Mouse (Mus musculus): ENCODE data around the gene Nsun4. TPM values are rescaled to one million over a fixed set of nuclear protein-coding genes. Genes with fewer than 3 reads are reported as not detected.

Gene Nsun4
- polyA plus RNA-seq, 1 experiment from 2014 or later: 19.5 TPM

GRCm38 (mm10) chr4:116075631-116076368 is 22.1 kb upstream of the Nsun4 start:
- H3K4me3 ChIP-seq (ENCODE audit: low read depth, low read length): peak overlapping the region; percentile 98
- H3K27ac ChIP-seq (ENCODE audit: low read depth, low read length): peak overlapping the region; percentile 94
- peaks cover 20% of the 10 kb centered on the region for H3K4me1 ChIP-seq (replicated peaks; ENCODE audit: control insufficient read depth, insufficient read depth, low read length)
- peak overlapping the region; percentile 90 for H3K4me2 ChIP-seq
- H3K9me3 ChIP-seq (ENCODE audit: control insufficient read depth, low read length): no peaks in the 10 kb centered on the region
- H3K9ac ChIP-seq (ENCODE audit: low read depth, low read length): peak overlapping the region; percentile 99
- ATAC-seq (replicated peaks; ENCODE audit: low FRiP score) (peak; percentile 60), DNase-seq (ENCODE audit: low spot score) (peak; percentile 84)
- H3K27me3 ChIP-seq (replicated peaks; ENCODE audit: control insufficient read depth, insufficient read depth, low read length): no peaks in the 10 kb centered on the region
- H3K36me3 ChIP-seq (ENCODE audit: control insufficient read depth, insufficient read depth, low read length): peaks cover 8% of the 10 kb centered on the region; the same call in 1 of the 2 replicates
- WGBS: under 1% methylated on average over 77 of the region's 77 CpGs

- under 1% methylated on average over 55 of the region's 55 CpGs for WGBS
- peak; percentile 90 for ATAC-seq (replicated peaks; ENCODE audit: low FRiP score)
- H3K36me3 ChIP-seq (ENCODE audit: control insufficient read depth, insufficient read depth, low read length): peaks cover 7% of the 10 kb centered on the region
- peak within 1 kb of the TSS; percentile 99 for H3K9ac ChIP-seq (ENCODE audit: low read depth, low read length)
- H3K9me3 ChIP-seq (ENCODE audit: control insufficient read depth, low read length): no peaks in the 10 kb centered on the region
- H3K27me3 ChIP-seq (replicated peaks; ENCODE audit: control insufficient read depth, insufficient read depth, low read length): no peaks in the 10 kb centered on the region
- peak; percentile 95 for DNase-seq (ENCODE audit: low spot score)
- peaks cover 20% of the 10 kb centered on the region for H3K4me1 ChIP-seq (replicated peaks; ENCODE audit: control insufficient read depth, insufficient read depth, low read length)
- peak within 1 kb of the TSS; percentile 90 for H3K4me2 ChIP-seq
- H3K4me3 ChIP-seq (ENCODE audit: low read depth, low read length): peak within 1 kb of the TSS; percentile 98
- H3K27ac ChIP-seq (ENCODE audit: low read depth, low read length): peak within 1 kb of the TSS; percentile 94
Observed at GRCm38 (mm10) chr4:116074861-116075620, 21.4 kb upstream of the Nsun4 start, which contains the start of the genes Uqcrh and Lrrc41. Uqcrh (minus strand) TSS chr4:116075071. Lrrc41 (plus strand) TSS chr4:116075269.

DNA sequence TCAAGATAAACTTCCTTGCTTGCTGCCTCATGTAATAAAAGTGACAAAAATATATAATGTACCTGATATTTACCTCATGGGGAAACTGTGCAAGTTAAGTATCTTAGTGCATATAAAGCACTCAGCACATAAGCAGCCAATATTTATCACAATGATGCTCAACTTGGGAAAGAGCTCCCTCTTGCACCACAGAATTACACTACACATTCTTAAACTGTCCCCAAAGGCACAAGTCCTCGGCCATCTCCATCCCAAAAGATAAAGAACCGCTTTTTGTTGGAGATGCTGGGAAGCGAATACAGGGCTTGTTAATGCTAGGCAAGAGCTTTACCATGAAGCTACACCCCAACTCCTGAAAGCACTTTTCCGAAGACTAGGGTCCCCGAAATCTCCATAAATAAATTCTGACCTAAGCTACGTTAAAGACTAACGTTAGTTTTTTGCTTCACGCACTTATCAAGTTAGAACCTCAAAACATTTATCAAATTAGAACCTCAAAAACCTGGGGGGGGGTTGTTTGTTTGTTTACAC is 20.5 kb upstream of the Nsun4 start:
- peak overlapping the region; percentile 94 for H3K27ac ChIP-seq (ENCODE audit: low read depth, low read length)
- H3K4me1 ChIP-seq (replicated peaks; ENCODE audit: control insufficient read depth, insufficient read depth, low read length): peaks cover 20% of the 10 kb centered on the region
- peak overlapping the region; percentile 98 for H3K4me3 ChIP-seq (ENCODE audit: low read depth, low read length)
- peak overlapping the region; percentile 99 for H3K9ac ChIP-seq (ENCODE audit: low read depth, low read length)
- WGBS: 1% methylated on average over 8 of the region's 8 CpGs
- ATAC-seq (replicated peaks; ENCODE audit: low FRiP score) (no peak), DNase-seq (ENCODE audit: low spot score) (no peak)
- peaks cover 10% of the 10 kb centered on the region for H3K36me3 ChIP-seq (ENCODE audit: control insufficient read depth, insufficient read depth, low read length)
- H3K4me2 ChIP-seq: peak overlapping the region; percentile 90
- H3K27me3 ChIP-seq (replicated peaks; ENCODE audit: control insufficient read depth, insufficient read depth, low read length): no peaks in the 10 kb centered on the region
- no peaks in the 10 kb centered on the region for H3K9me3 ChIP-seq (ENCODE audit: control insufficient read depth, low read length)

DNA sequence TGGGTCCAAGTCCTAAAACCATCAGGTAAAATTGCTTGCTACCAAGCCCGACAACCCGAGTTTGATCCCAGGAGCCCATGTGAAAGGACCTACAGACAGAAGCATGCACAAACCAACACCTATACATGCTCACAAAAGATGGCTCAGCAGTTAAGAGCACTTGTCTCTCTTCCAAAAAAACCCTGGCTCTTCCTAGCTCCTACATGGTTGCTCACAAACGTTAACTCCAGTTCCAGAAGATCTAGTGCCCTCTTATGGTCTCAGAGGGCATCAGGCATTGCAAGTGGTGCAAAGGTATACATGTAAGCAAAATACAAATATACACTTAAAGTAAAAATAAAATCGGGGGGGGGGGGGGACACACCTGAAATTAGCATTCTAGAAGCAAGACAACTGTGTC is 19.5 kb upstream of the Nsun4 start:
- WGBS: 54% methylated on average over 4 of the region's 4 CpGs
- Histone ChIP-seq H3K4me1 (replicated peaks; ENCODE audit: control insufficient read depth, insufficient read depth, low read length) (peaks cover 20% of the 10 kb centered on the region), H3K4me2 (peak overlapping the region; percentile 90), H3K36me3 (ENCODE audit: control insufficient read depth, insufficient read depth, low read length) (peaks cover 15% of the 10 kb centered on the region), H3K9me3 (ENCODE audit: control insufficient read depth, low read length) (no peaks in the 10 kb centered on the region), H3K27me3 (replicated peaks; ENCODE audit: control insufficient read depth, insufficient read depth, low read length) (no peaks in the 10 kb centered on the region), H3K27ac (ENCODE audit: low read depth, low read length) (no peak overlapping the region), H3K4me3 (ENCODE audit: low read depth, low read length) (peak overlapping the region; percentile 35), H3K9ac (ENCODE audit: low read depth, low read length) (no peak overlapping the region)
- ATAC-seq (replicated peaks; ENCODE audit: low FRiP score) (no peak), DNase-seq (ENCODE audit: low spot score) (no peak)

DNA sequence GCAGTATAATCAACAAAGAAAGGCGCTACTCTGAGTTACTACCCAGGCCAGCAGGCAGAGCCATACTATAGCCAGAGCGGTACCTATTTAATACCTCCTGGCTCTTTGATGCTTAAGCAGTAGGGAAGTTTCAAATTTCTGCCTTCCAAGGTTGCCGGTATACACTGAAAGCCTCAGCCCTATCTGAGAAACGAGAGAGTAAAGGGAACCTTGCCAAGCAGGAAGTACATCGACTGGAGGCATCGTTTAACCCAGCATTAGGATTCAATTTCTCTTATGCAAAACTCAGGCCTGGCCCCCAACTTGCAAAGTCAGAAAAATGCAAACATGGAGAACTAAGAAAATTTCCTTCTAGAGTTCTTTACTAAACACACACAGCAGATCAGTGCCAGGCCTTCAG is 16.4 kb upstream of the Nsun4 start:
- H3K9me3 ChIP-seq (ENCODE audit: control insufficient read depth, low read length): no peaks in the 10 kb centered on the region
- H3K9ac ChIP-seq (ENCODE audit: low read depth, low read length): no peak overlapping the region
- DNase-seq (ENCODE audit: low spot score): no peak
- no peaks in the 10 kb centered on the region for H3K27me3 ChIP-seq (replicated peaks; ENCODE audit: control insufficient read depth, insufficient read depth, low read length)
- peaks cover 36% of the 10 kb centered on the region for H3K36me3 ChIP-seq (ENCODE audit: control insufficient read depth, insufficient read depth, low read length)
- H3K4me3 ChIP-seq (ENCODE audit: low read depth, low read length): no peak overlapping the region
- H3K27ac ChIP-seq (ENCODE audit: low read depth, low read length): no peak overlapping the region
- 82% methylated on average over 6 of the region's 6 CpGs for WGBS
- peaks cover 10% of the 10 kb centered on the region for H3K4me1 ChIP-seq (replicated peaks; ENCODE audit: control insufficient read depth, insufficient read depth, low read length)
- no peak overlapping the region for H3K4me2 ChIP-seq
- ATAC-seq (replicated peaks; ENCODE audit: low FRiP score): no peak

DNA sequence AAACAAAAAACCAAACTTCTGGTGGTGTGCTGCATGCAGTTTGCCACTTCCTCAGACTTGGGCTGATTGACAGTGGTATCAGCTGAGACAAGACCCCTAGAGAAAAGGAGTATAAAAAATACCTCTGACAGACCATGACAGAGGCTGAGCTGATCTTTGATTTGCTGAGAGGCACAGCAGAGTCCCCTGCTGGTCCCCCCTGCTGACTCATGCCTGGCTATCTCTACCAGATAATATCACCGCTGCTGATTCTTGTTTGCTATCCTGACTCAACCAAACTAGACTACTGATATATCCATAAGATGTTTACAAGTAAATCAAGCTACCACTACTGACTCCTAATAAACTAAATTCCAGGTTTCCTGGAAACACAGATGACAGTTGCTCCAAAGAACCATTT is 10.2 kb upstream of the Nsun4 start:
- no peaks in the 10 kb centered on the region for H3K27me3 ChIP-seq (replicated peaks; ENCODE audit: control insufficient read depth, insufficient read depth, low read length)
- H3K4me3 ChIP-seq (ENCODE audit: low read depth, low read length): no peak overlapping the region
- no peak for DNase-seq (ENCODE audit: low spot score)
- H3K4me2 ChIP-seq: no peak overlapping the region
- no peak overlapping the region for H3K27ac ChIP-seq (ENCODE audit: low read depth, low read length)
- no peak overlapping the region for H3K9ac ChIP-seq (ENCODE audit: low read depth, low read length)
- WGBS: 8% methylated on average over 1 of the region's 1 CpGs
- ATAC-seq (replicated peaks; ENCODE audit: low FRiP score): peak; percentile 55; the same call in 1 of the 2 replicates
- H3K4me1 ChIP-seq (replicated peaks; ENCODE audit: control insufficient read depth, insufficient read depth, low read length): peaks cover 3% of the 10 kb centered on the region; the same call in 1 of the 2 replicates
- peaks cover 25% of the 10 kb centered on the region for H3K36me3 ChIP-seq (ENCODE audit: control insufficient read depth, insufficient read depth, low read length)
- no peaks in the 10 kb centered on the region for H3K9me3 ChIP-seq (ENCODE audit: control insufficient read depth, low read length)

DNA sequence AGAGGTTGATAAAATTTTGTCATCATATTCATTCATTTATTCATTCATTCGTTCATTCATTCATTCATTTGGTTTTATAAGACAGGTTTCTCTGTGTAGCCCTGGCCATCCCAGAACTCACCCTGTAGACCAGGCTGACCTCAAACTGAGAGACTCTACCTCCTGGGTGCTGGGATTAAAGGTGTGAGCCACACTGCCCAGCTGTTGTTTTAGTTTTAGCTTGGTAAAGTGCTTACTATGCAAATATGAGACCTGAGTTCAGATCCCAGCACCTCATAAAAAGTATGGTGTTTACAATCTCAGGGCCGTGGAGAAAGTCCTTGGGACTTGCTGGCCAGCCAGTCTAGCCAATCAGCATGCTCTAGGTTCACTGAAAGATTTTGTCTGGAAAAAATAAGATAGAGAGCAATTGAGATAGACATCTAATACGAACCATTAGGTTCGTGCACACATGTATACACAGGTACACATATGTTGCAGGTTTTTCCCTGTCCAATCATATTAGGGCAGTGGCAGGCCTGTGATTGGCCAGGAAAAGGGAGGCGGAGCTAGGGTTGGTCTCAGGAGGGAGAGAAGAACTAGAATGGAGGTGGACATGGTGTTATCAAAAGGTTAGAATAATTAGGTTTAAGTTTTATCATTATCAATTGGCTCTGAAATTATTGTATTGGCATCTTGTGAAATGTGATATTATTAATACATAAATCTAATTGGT is 5.5 kb upstream of the Nsun4 start:
- Histone ChIP-seq H3K9me3 (ENCODE audit: control insufficient read depth, low read length) (no peaks in the 10 kb centered on the region), H3K27me3 (replicated peaks; ENCODE audit: control insufficient read depth, insufficient read depth, low read length) (no peaks in the 10 kb centered on the region), H3K4me3 (ENCODE audit: low read depth, low read length) (no peak overlapping the region), H3K4me2 (no peak overlapping the region), H3K9ac (ENCODE audit: low read depth, low read length) (no peak overlapping the region), H3K27ac (ENCODE audit: low read depth, low read length) (no peak overlapping the region), H3K4me1 (replicated peaks; ENCODE audit: control insufficient read depth, insufficient read depth, low read length) (peaks cover 6% of the 10 kb centered on the region), H3K36me3 (ENCODE audit: control insufficient read depth, insufficient read depth, low read length) (no peaks in the 10 kb centered on the region)
- ATAC-seq (replicated peaks; ENCODE audit: low FRiP score) (no peak), DNase-seq (ENCODE audit: low spot score) (no peak)
- WGBS: 74% methylated on average over 5 of the region's 5 CpGs

DNA sequence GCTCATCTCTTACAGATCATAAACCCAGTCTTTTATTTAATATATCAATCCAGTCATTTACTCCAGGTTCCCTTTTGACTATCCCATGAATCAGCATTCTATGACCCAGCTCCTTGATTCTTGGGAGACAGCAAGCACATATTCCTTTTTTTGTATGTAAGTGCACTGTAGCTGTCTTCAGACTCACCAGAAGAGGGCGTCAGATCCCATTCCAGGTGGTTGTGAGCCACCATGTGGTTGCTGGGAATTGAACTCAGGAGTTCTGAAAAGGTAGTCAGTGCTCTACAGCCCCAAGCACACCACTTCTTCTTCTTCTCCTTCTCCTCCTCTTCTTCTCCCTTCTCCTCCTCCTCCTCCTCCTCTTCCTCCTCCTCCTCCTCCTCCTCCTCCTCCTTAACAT is 3.9 kb upstream of the Nsun4 start:
- Histone ChIP-seq H3K4me1 (replicated peaks; ENCODE audit: control insufficient read depth, insufficient read depth, low read length) (peaks cover 6% of the 10 kb centered on the region), H3K27ac (ENCODE audit: low read depth, low read length) (no peak overlapping the region), H3K9ac (ENCODE audit: low read depth, low read length) (no peak overlapping the region), H3K36me3 (ENCODE audit: control insufficient read depth, insufficient read depth, low read length) (no peaks in the 10 kb centered on the region), H3K27me3 (replicated peaks; ENCODE audit: control insufficient read depth, insufficient read depth, low read length) (no peaks in the 10 kb centered on the region), H3K9me3 (ENCODE audit: control insufficient read depth, low read length) (no peaks in the 10 kb centered on the region), H3K4me2 (no peak overlapping the region), H3K4me3 (ENCODE audit: low read depth, low read length) (no peak overlapping the region)
- DNase-seq (ENCODE audit: low spot score) (no peak), ATAC-seq (replicated peaks; ENCODE audit: low FRiP score) (no peak)
- 0% methylated on average over 1 of the region's 1 CpGs for WGBS
